Comparison of ENCODE assay signal across 24 mouse cellular contexts in genomic region chr8:105488082-105488481, GRCm38 (mm10). TPM values are rescaled to one million over a fixed set of nuclear protein-coding genes. Genes with fewer than 3 reads are reported as not detected.
DNase-seq lines count a peak whose midpoint lies in the region; ATAC-seq lines count a peak whose summit lies in the region.
"Had no signal": no experiment of that assay in that cellular context is flagged by ENCODE, and none has a peak within 500 bp of the region (broad histone marks: within the 10 kb centered on the region; RNA-seq: fewer than 3 reads in every experiment).

No protein-coding gene starts in this region.

- peak; percentile 57 for DNase-seq in 3T3-L1 (ENCODE audit: low read depth, low spot score)
- peak; percentile 21 for DNase-seq in NIH3T3 (ENCODE audit: low read depth)
- DNase-seq in adipocyte (ENCODE audit: low spot score), result peak; percentile 55
- DNase-seq in cerebellum, adult 18-20 months, result no peak
- DNase-seq: adrenal gland, adult 2 months; adrenal gland, adult 8-10 months; adrenal gland, postnatal 10 days; adrenal gland, postnatal 14 days; adrenal gland, postnatal 25 days; adrenal gland, postnatal 36 days; B cell, adult 2 months; cerebellum, adult 11 months; cerebellum, adult 11-12 months; cerebellum, adult 2 months; cerebellum, adult 8-10 months; cerebellum, adult 9-10 months; cerebellum, adult 9-11 months; cerebellum, postnatal 10 days had no signal

- no peak for ATAC-seq in inflammation-experienced regulatory T-cells, adult 6 months
- ATAC-seq in cerebellum, adult (ENCODE audit: insufficient number of reproducible peaks, low FRiP score, low TSS enrichment), result no peak
- ATAC-seq: activated CD4-positive, CD25-positive, alpha-beta regulatory T cell, adult 4 months; CD4-positive, CD25-positive, alpha-beta regulatory T cell, adult 4 months; Patski had no signal

RNA-seq across cellular contexts. Expression of gene Zdhhc1, which starts 8.6 kb away (rescaled TPM):
- 1 to 10 TPM; 1.1 to 2.2 (median 1.8) TPM for polyA plus RNA-seq in inflammation-experienced regulatory T-cells, adult 6 months (2017; shearing (Covaris generic))

RNA-seq across cellular contexts. Expression of gene Tppp3, which starts 16.8 kb away (rescaled TPM):
- polyA plus RNA-seq in inflammation-experienced regulatory T-cells, adult 6 months (2017; shearing (Covaris generic)), result 1 to 10 TPM in 1 of 3 experiments, under 1 TPM in 1, not detected in 1; 0.48 to 2.2 TPM
- polyA plus RNA-seq: G1E had no signal

RNA-seq across cellular contexts. Expression of gene Hsd11b2, which starts 30.5 kb away (rescaled TPM):
- not detected for polyA plus RNA-seq in inflammation-experienced regulatory T-cells, adult 6 months (2017; shearing (Covaris generic))
- polyA plus RNA-seq: activated CD4-positive, CD25-positive, alpha-beta regulatory T cell, adult 4 months; CD4-positive, CD25-positive, alpha-beta regulatory T cell, adult 4 months; G1E had no signal

Comparison
In these comparisons a context has a peak if more than half of its experiments do, and no peak if none do; other contexts are left out.
1. DNase-seq: peak in 3T3-L1 (single experiment), NIH3T3 (single experiment) and adipocyte (single experiment); none in cerebellum, adult 18-20 months (0 of 2).